Mouse (Mus musculus) small intestine, adult 2 months (tissue): ENCODE measurements around the gene 1700066M21Rik.

ENCODE experiments used
- CTCF ChIP-seq: fragments of 200-500 bp; IDR thresholded peaks from 2 replicates; pipeline ENCODE4 v1.5.1; 2012; ENCODE audit warnings: low read depth, mild to moderate bottlenecking, control low read depth, inconsistent platforms, low read length, moderate library complexity, mixed read lengths; ENCODE audit not compliant: insufficient replicate concordance, insufficient read length; ENCODE audit errors: extremely low read depth
- POLR2A ChIP-seq: fragments of 200-500 bp; IDR thresholded peaks from 2 replicates; pipeline ENCODE4 v1.6.1; 2012; ENCODE audit warnings: low read depth, mild to moderate bottlenecking, control low read depth, inconsistent platforms, low read length, moderate library complexity

DNA sequence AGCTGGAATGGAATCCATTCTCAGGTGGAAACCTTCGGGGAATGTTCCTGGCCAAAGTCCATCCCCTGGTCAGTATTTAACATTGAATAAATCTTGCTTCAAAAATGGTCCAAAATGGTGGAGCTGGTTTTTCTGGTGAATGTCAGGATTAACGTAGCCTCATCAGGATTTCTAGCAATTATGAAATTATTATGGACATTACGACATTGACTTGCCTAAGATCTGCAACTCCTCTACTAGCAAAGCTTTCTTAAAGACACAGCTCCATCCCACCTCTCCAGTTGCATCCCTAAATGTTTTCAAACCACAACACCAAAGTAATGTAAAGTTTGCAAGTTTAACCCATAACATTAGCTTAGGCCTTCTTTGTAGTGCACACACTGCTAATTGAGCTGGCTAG lies 10.0 kb upstream of the 1700066M21Rik start:
- TF ChIP-seq CTCF (no peak), POLR2A (no peak)
